Mouse (Mus musculus) forebrain, embryonic 16.5 days (tissue): ENCODE measurements around the gene Zfp455. TPM values are rescaled to one million over a fixed set of nuclear protein-coding genes. Genes with fewer than 3 reads are reported as not detected.
"Not testable (repeated sequence)": the region's sequence is repeated elsewhere in the genome, so short reads cannot be mapped to it uniquely, and the experiment has no call there.

ENCODE experiments used
- ATAC-seq: fragments of 200-750 bp; cut with Nextera tagmentation; 2 replicates; pipeline ENCODE4 v1.8.0; 2017; ENCODE audit warnings: mild to moderate bottlenecking, moderate library complexity
- H3K27ac ChIP-seq: fragments of 300-500 bp; sonication (generic); 2 replicates; pipeline ENCODE4 v1.5.1; 2014; ENCODE audit warnings: low read length, control low read depth
- H3K27me3 ChIP-seq: fragments of 300-500 bp; sonication (generic); replicated peaks from 2 replicates; pipeline ENCODE4 v1.6.1; 2014; ENCODE audit warnings: low read length; ENCODE audit not compliant: control insufficient read depth, insufficient read depth
- H3K36me3 ChIP-seq: fragments of 300-500 bp; sonication (generic); 2 replicates; pipeline ENCODE4 v1.6.1; 2014; ENCODE audit not compliant: control insufficient read depth, insufficient read depth
- H3K4me1 ChIP-seq: fragments of 300-500 bp; sonication (generic); replicated peaks from 2 replicates; pipeline ENCODE4 v1.6.1; 2014; ENCODE audit warnings: low read length; ENCODE audit not compliant: control insufficient read depth, insufficient read depth
- H3K4me2 ChIP-seq: fragments of 300-500 bp; sonication (generic); 2 replicates; pipeline ENCODE4 v1.6.1; 2014; ENCODE audit warnings: mild to moderate bottlenecking, low read length, control low read depth
- H3K4me3 ChIP-seq: fragments of 300-500 bp; sonication (generic); replicated peaks from 2 replicates; pipeline ENCODE4 v1.5.1; 2014; ENCODE audit warnings: mild to moderate bottlenecking, low read length, control low read depth
- H3K9ac ChIP-seq: fragments of 300-500 bp; sonication (generic); replicated peaks from 2 replicates; pipeline ENCODE4 v1.6.1; 2014; ENCODE audit warnings: low read depth, low read length, control low read depth
- H3K9me3 ChIP-seq: fragments of 300-500 bp; sonication (generic); 2 replicates; pipeline ENCODE4 v1.6.1; 2016; ENCODE audit warnings: low read length; ENCODE audit not compliant: control insufficient read depth
- WGBS: fragments of 180-500 bp; shearing (Covaris S2); extraction: QIAGEN DNeasy Blood & Tissue Kit; methylation state at CpG from one replicate; pipeline ENCODE4 v1.1.7; 2014; 5-methylcytosine and 5-hydroxymethylcytosine counted together
- polyA plus RNA-seq: library from polyadenylated mRNA; unstranded; fragments of >200 nt; fragmentation: Nextera tagmentation; extraction: Ambion mirVana; gene quantifications from 2 replicates; pipeline ENCODE4 v1.2.1, GENCODE M21; 2015

The Zfp455 gene
- polyA plus RNA-seq: 3.3 TPM in 2 replicates

- WGBS: 2% methylated on average over 13 of the region's 13 CpGs
- no peak within 1 kb of the TSS for H3K27ac ChIP-seq
- ATAC-seq: peak; percentile 93
Observed at GRCm38 (mm10) chr13:67194340-67194894, at the start of gene Zfp455. Gene Zfp455 (plus strand): TSS chr13:67194506.

GRCm38 (mm10) chr13:67166122-67166521 is 28.2 kb upstream of the Zfp455 start:
- H3K4me1 ChIP-seq, H3K9ac ChIP-seq, H3K27me3 ChIP-seq, H3K4me3 ChIP-seq, ATAC-seq, H3K4me2 ChIP-seq, H3K9me3 ChIP-seq, H3K36me3 ChIP-seq, H3K27ac ChIP-seq: not testable (repeated sequence)
- WGBS: 67% methylated on average over 4 of the region's 4 CpGs

More at GRCm38 (mm10) chr13:67194340-67194894, at the start of gene Zfp455:
- Histone ChIP-seq H3K9me3 (no peaks in the 10 kb centered on the region), H3K27me3 (no peaks in the 10 kb centered on the region), H3K4me3 (peak within 1 kb of the TSS; percentile 72), H3K36me3 (no peaks in the 10 kb centered on the region), H3K4me1 (peaks cover 6% of the 10 kb centered on the region), H3K4me2 (peak within 1 kb of the TSS; percentile 61), H3K9ac (peak within 1 kb of the TSS; percentile 75)

GRCm38 (mm10) chr13:67172991-67173722 is 21.1 kb upstream of the Zfp455 start, which contains the start of gene Rsl1:
Gene Rsl1 (plus strand): TSS chr13:67173182.
- H3K9me3 ChIP-seq, H3K27me3 ChIP-seq, H3K4me1 ChIP-seq, H3K36me3 ChIP-seq, H3K27ac ChIP-seq: not testable (repeated sequence)
- Histone ChIP-seq H3K4me2 (peak within 1 kb of the TSS; percentile 58), H3K9ac (peak within 1 kb of the TSS; percentile 72), H3K4me3 (peak within 1 kb of the TSS; percentile 75)
- WGBS: under 1% methylated on average over 17 of the region's 17 CpGs
- peak; percentile 98 for ATAC-seq

- no peak overlapping the region for H3K27ac ChIP-seq
Observed at GRCm38 (mm10) chr13:67173723-67174055, 20.6 kb upstream of the Zfp455 start.

GRCm38 (mm10) chr13:67201656-67202055 is 7.3 kb downstream of the Zfp455 start:
- no peaks in the 10 kb centered on the region for H3K27me3 ChIP-seq
- no peak overlapping the region for H3K27ac ChIP-seq
- WGBS: 67% methylated on average over 3 of the region's 3 CpGs
- H3K4me3 ChIP-seq: no peak overlapping the region
- H3K36me3 ChIP-seq: no peaks in the 10 kb centered on the region; the same call in 1 of the 2 replicates
- H3K4me1 ChIP-seq: no peaks in the 10 kb centered on the region
- H3K9me3 ChIP-seq: no peaks in the 10 kb centered on the region
- H3K9ac ChIP-seq: no peak overlapping the region
- no peak overlapping the region for H3K4me2 ChIP-seq
- no peak for ATAC-seq

More at GRCm38 (mm10) chr13:67173723-67174055, 20.6 kb upstream of the Zfp455 start:
- Histone ChIP-seq H3K4me1 (peaks cover 6% of the 10 kb centered on the region), H3K36me3 (no peaks in the 10 kb centered on the region), H3K9me3 (no peaks in the 10 kb centered on the region), H3K4me2 (peak overlapping the region; percentile 58), H3K4me3 (peak overlapping the region; percentile 75), H3K9ac (peak overlapping the region; percentile 72), H3K27me3 (no peaks in the 10 kb centered on the region)
- WGBS: 19% methylated on average over 5 of the region's 5 CpGs
- ATAC-seq: no peak

- no peak for ATAC-seq
- Histone ChIP-seq H3K36me3 (no peaks in the 10 kb centered on the region), H3K9ac (no peak overlapping the region), H3K4me1 (no peaks in the 10 kb centered on the region), H3K4me3 (no peak overlapping the region), H3K9me3 (no peaks in the 10 kb centered on the region), H3K27me3 (no peaks in the 10 kb centered on the region), H3K27ac (no peak overlapping the region), H3K4me2 (no peak overlapping the region)
- WGBS: 56% methylated on average over 4 of the region's 4 CpGs
Observed at GRCm38 (mm10) chr13:67214015-67214607, 19.8 kb downstream of the Zfp455 start.

Other genes starting within 250 kb of the Zfp455 start
- gene Zfp712, start 133.3 kb upstream of the Zfp455 start, polyA plus RNA-seq: 9.7 and 9.8 TPM in 2 replicates
- 13.3 and 14.1 TPM in 2 replicates for gene Zfp708, start 96.5 kb upstream of the Zfp455 start, polyA plus RNA-seq
- 0.88 and 2.1 TPM in 2 replicates for gene Gm28557, start 85.9 kb upstream of the Zfp455 start, polyA plus RNA-seq
- gene Rslcan18, start 78.2 kb upstream of the Zfp455 start, polyA plus RNA-seq: 0.10 TPM in 1 of 2 replicates, not detected in the other
- gene Zfp759, start 72.8 kb upstream of the Zfp455 start, polyA plus RNA-seq: 4.6 and 4.8 TPM in 2 replicates
- gene Rsl1, start 21.3 kb upstream of the Zfp455 start, polyA plus RNA-seq: 8.6 and 9.4 TPM in 2 replicates
- gene Zfp458, start 84.0 kb downstream of the Zfp455 start, polyA plus RNA-seq: 5.8 and 6.4 TPM in 2 replicates
- gene Zfp457, start 112.0 kb downstream of the Zfp455 start, polyA plus RNA-seq: 0.86 and 1.9 TPM in 2 replicates
- gene Zfp595, start 138.1 kb downstream of the Zfp455 start, polyA plus RNA-seq: 1.7 and 2.1 TPM in 2 replicates
- gene Gm28044, start 166.0 kb downstream of the Zfp455 start, polyA plus RNA-seq: not detected in 2 replicates
- 0.62 and 0.68 TPM in 2 replicates for gene Zfp953, start 166.1 kb downstream of the Zfp455 start, polyA plus RNA-seq
- gene Gm28041, start 181.2 kb downstream of the Zfp455 start, polyA plus RNA-seq: not detected in 2 replicates
- 0.61 and 0.80 TPM in 2 replicates for gene Zfp456, start 181.3 kb downstream of the Zfp455 start, polyA plus RNA-seq
- gene Zfp429, start 205.3 kb downstream of the Zfp455 start, polyA plus RNA-seq: 4.4 and 5.3 TPM in 2 replicates
- 1.3 and 2.0 TPM in 2 replicates for gene Zfp459, start 226.9 kb downstream of the Zfp455 start, polyA plus RNA-seq